Mouse (Mus musculus) midbrain, embryonic 16.5 days (tissue): ENCODE data around the gene Tmem141. TPM values are rescaled to one million over a fixed set of nuclear protein-coding genes. Genes with fewer than 3 reads are reported as not detected.

Source experiments
- ATAC-seq: fragments of 200-750 bp; cut with Nextera tagmentation; 2 replicates; pipeline ENCODE4 v1.8.0; 2017; ENCODE audit warnings: moderate TSS enrichment
- H3K27ac ChIP-seq: fragments of 300-500 bp; sonication (generic); 2 replicates; pipeline ENCODE4 v1.5.1; 2014; ENCODE audit warnings: mild to moderate bottlenecking, low read length, mixed read lengths
- H3K27me3 ChIP-seq: fragments of 300-500 bp; sonication (generic); 2 replicates; pipeline ENCODE4 v1.6.1; 2014; ENCODE audit warnings: low read depth, low read length, mixed read lengths; ENCODE audit not compliant: control insufficient read depth, insufficient read depth
- H3K36me3 ChIP-seq: fragments of 300-500 bp; sonication (generic); 2 replicates; pipeline ENCODE4 v1.6.1; 2014; ENCODE audit warnings: mild to moderate bottlenecking, low read length, moderate library complexity, mixed read lengths; ENCODE audit not compliant: control insufficient read depth, insufficient read depth
- H3K4me1 ChIP-seq: fragments of 300-500 bp; sonication (generic); 2 replicates; pipeline ENCODE4 v1.6.1; 2014; ENCODE audit warnings: mild to moderate bottlenecking, low read length, mixed read lengths; ENCODE audit not compliant: control insufficient read depth, insufficient read depth
- H3K4me2 ChIP-seq: fragments of 300-500 bp; sonication (generic); 2 replicates; pipeline ENCODE4 v1.6.1; 2014; ENCODE audit warnings: mild to moderate bottlenecking, low read length, mixed read lengths
- H3K4me3 ChIP-seq: fragments of 300-500 bp; sonication (generic); 2 replicates; pipeline ENCODE4 v1.5.1; 2014; ENCODE audit warnings: low read depth, mild to moderate bottlenecking, low read length, moderate library complexity, mixed read lengths
- H3K9ac ChIP-seq: fragments of 300-500 bp; sonication (generic); 2 replicates; pipeline ENCODE4 v1.6.1; 2014; ENCODE audit warnings: low read depth, low read length, mixed read lengths
- H3K9me3 ChIP-seq: fragments of 300-500 bp; sonication (generic); replicated peaks from 2 replicates; pipeline ENCODE4 v1.6.1; 2014; ENCODE audit warnings: mild to moderate bottlenecking, low read length, mixed read lengths; ENCODE audit not compliant: control insufficient read depth, poor library complexity, severe bottlenecking
- WGBS: fragments of 180-500 bp; shearing (Covaris S2); extraction: QIAGEN DNeasy Blood & Tissue Kit; methylation state at CpG from one replicate; pipeline ENCODE4 v1.1.7; 2014; 5-methylcytosine and 5-hydroxymethylcytosine counted together
- polyA plus RNA-seq: library from polyadenylated mRNA; unstranded; fragments of >200 nt; fragmentation: Nextera tagmentation; extraction: Ambion mirVana; gene quantifications from 2 replicates; pipeline ENCODE4 v1.2.1, GENCODE M21; 2015

Gene Tmem141
- polyA plus RNA-seq, 1 experiment from 2014 or later = 67.2 TPM

DNA sequence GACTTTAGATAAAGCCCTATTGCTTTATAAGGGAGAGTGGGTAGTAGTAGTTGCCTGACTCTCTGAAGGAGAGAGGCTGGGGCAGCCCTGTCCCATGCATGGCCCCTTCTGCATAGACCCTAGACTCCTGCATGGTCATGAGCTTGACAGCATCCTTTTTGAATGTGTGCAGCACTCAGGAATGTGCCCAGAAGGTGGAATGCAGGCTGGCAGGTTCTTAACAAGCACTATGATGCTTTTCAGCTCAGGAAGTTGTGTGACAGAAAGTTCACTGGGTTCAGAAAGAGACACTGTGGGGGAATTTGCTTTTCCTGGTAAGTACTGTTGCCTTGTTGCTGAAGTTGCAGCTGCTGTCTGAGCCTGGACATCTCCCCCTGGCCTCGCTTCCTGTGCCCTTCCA is 32.7 kb upstream of the Tmem141 start:
- H3K4me1 ChIP-seq = no peaks in the 10 kb centered on the region
- ATAC-seq = no peak
- H3K9me3 ChIP-seq = no peaks in the 10 kb centered on the region
- no peaks in the 10 kb centered on the region for H3K27me3 ChIP-seq
- H3K9ac ChIP-seq = no peak overlapping the region
- no peak overlapping the region for H3K27ac ChIP-seq
- H3K4me3 ChIP-seq = no peak overlapping the region
- no peaks in the 10 kb centered on the region for H3K36me3 ChIP-seq
- 64% methylated on average over 1 of the region's 1 CpGs for WGBS
- no peak overlapping the region for H3K4me2 ChIP-seq

DNA sequence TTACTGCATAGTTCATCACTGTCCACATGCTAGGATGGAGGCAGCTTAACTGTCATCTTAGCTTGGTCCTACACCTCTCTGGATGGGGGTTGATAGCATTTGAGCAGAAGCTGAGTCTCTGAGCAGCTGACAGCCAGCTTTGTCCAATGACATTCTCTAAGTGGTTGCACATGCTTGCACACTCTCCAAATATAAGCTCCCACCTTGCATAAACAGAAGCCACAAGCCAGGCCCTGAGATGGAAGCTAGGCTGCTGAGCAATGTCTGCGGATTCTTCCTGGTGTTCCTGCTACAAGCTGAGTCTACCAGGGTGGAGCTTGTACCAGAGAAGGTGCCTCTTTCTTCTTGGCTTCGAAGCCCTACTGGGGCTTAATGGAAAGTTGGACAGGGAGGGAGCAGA is 31.1 kb upstream of the Tmem141 start, which contains the start of gene Lcn8:
TSS of gene Lcn8 (plus strand) at position 219 of the 400 bp plus-strand sequence.
- no peaks in the 10 kb centered on the region for H3K36me3 ChIP-seq
- H3K4me2 ChIP-seq = no peak within 1 kb of the TSS
- no peak within 1 kb of the TSS for H3K27ac ChIP-seq
- 75% methylated on average over 2 of the region's 2 CpGs for WGBS
- H3K4me1 ChIP-seq = no peaks in the 10 kb centered on the region
- no peak within 1 kb of the TSS for H3K9ac ChIP-seq
- no peak within 1 kb of the TSS for H3K4me3 ChIP-seq
- H3K27me3 ChIP-seq = no peaks in the 10 kb centered on the region
- H3K9me3 ChIP-seq = no peaks in the 10 kb centered on the region
- no peak for ATAC-seq

DNA sequence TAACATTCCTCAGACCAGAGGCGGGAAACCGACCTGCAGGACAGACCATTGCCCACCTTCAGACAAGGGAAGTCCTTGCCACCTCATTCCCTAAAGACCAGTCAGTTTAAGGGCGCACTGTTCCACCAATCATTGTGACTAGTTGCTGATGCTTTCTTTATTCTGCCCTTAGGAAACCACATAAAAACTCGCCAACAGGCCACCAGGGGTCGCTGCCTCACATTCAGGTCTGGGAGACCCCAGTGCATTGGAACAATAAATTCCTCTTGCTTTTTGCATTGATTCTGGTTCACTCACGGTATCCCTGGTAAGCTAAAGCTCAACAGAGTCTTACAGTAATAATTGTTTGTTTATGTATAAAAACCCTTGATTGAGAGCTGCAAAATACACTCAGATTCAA is 18.1 kb upstream of the Tmem141 start:
- H3K27ac ChIP-seq = no peak overlapping the region
- H3K27me3 ChIP-seq = no peaks in the 10 kb centered on the region
- no peak overlapping the region for H3K4me3 ChIP-seq
- H3K9me3 ChIP-seq = no peaks in the 10 kb centered on the region
- H3K4me2 ChIP-seq = no peak overlapping the region
- H3K36me3 ChIP-seq = no peaks in the 10 kb centered on the region
- no peaks in the 10 kb centered on the region for H3K4me1 ChIP-seq
- WGBS = 15% methylated on average over 6 of the region's 6 CpGs
- ATAC-seq = no peak
- no peak overlapping the region for H3K9ac ChIP-seq

DNA sequence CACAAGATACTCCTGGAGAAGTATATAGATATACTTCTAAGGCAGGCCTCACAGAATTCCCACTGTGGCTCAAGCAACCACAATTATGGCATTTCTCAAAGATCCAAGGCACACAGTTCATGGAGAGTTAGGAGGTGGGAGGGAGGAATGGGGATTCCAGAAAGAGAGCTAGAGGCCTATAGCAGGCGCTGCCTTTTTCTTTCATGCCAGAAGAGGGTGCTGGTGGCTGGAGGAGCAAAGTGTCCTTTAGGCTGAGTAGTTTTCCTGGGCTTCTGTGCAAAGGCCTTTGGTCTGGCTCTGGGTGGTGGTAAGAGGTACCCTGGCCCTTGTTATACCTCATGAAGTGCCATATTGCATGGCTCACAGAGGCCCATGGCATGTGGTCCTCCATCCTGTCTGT is 12.2 kb upstream of the Tmem141 start:
- H3K36me3 ChIP-seq = no peaks in the 10 kb centered on the region
- no peak overlapping the region for H3K4me2 ChIP-seq
- H3K27ac ChIP-seq = no peak overlapping the region
- 40% methylated on average over 1 of the region's 1 CpGs for WGBS
- no peak overlapping the region for H3K4me3 ChIP-seq
- ATAC-seq = no peak
- H3K9me3 ChIP-seq = no peaks in the 10 kb centered on the region
- H3K9ac ChIP-seq = no peak overlapping the region
- H3K4me1 ChIP-seq = no peaks in the 10 kb centered on the region
- H3K27me3 ChIP-seq = no peaks in the 10 kb centered on the region

DNA sequence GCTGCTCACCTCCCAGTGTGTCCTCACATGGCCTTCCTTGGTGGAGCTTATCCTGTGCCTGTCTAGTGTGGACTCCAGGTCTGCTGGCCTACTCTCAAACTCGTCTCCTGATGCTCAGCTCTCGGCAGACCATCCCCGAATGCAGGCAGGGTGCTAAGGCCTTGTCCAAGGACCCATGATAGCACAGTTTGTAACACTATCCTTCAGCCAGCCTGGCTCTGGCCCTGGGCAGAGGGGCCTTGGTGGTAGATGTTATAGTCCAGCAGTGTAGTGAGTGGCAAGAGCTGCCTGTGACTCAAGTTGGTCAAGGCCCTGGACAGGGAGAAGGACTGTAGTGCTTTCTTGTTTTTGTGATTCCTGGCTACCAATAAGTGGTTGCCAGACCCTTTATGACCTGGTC is 11.8 kb upstream of the Tmem141 start:
- Histone ChIP-seq H3K27ac (no peak overlapping the region), H3K27me3 (no peaks in the 10 kb centered on the region), H3K4me1 (no peaks in the 10 kb centered on the region), H3K4me2 (no peak overlapping the region), H3K36me3 (no peaks in the 10 kb centered on the region), H3K4me3 (no peak overlapping the region), H3K9ac (no peak overlapping the region), H3K9me3 (no peaks in the 10 kb centered on the region)
- ATAC-seq = no peak
- 86% methylated on average over 3 of the region's 3 CpGs for WGBS

DNA sequence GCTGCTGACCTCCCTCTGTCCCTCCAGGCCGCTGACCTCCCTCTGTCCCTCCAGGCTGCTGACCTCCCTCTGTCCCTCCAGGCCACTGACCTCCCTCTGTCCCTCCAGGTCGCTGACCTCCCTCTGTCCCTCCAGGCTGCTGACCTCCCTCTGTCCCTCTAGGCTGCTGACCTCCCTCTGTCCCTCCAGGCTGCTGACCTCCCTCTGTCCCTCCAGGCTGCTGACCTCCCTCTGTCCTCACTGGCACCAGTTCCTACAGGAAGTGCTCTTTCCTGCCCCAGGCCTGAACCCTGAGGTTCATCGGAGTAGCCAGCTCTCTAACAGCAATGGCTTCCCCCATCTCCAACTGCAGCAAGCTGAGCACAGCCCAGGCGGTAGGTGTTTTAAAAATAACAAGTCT is 6.9 kb upstream of the Tmem141 start:
- WGBS = 46% methylated on average over 4 of the region's 4 CpGs
- H3K9me3 ChIP-seq = no peaks in the 10 kb centered on the region

DNA sequence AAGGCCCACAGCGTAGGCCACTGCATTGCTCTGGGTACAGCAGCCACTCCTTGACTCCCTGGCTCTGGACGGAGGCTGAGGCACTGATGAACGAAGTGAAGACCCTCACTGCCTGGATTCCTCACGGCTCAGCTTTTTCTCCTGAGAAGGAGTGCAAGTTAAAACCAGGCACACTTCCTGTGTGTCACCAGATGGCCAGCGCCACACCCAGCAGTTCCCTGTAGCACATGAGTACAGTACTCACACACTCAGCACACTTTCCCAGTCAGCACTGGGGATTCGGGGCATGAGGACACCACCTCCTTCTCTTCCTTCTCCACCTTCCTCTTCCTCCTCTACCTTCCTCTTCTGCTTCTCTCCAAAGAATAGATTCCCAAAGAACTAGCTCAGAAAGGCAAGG is 6.0 kb upstream of the Tmem141 start, which contains the start of gene Fcna:
TSS of gene Fcna (minus strand) at position 220 of the 400 bp plus-strand sequence.
- H3K27me3 ChIP-seq = no peaks in the 10 kb centered on the region
- no peaks in the 10 kb centered on the region for H3K36me3 ChIP-seq
- H3K4me3 ChIP-seq = no peak within 1 kb of the TSS
- no peaks in the 10 kb centered on the region for H3K4me1 ChIP-seq
- no peak within 1 kb of the TSS for H3K9ac ChIP-seq
- ATAC-seq = no peak
- H3K4me2 ChIP-seq = no peak within 1 kb of the TSS
- no peak within 1 kb of the TSS for H3K27ac ChIP-seq
- 81% methylated on average over 6 of the region's 6 CpGs for WGBS
- H3K9me3 ChIP-seq = no peaks in the 10 kb centered on the region

More for the DNA sequence above, 6.9 kb upstream of the Tmem141 start:
- Histone ChIP-seq H3K36me3 (no peaks in the 10 kb centered on the region), H3K27me3 (no peaks in the 10 kb centered on the region), H3K27ac (no peak overlapping the region), H3K4me3 (no peak overlapping the region), H3K9ac (no peak overlapping the region), H3K4me1 (no peaks in the 10 kb centered on the region), H3K4me2 (no peak overlapping the region)
- ATAC-seq = no peak

DNA sequence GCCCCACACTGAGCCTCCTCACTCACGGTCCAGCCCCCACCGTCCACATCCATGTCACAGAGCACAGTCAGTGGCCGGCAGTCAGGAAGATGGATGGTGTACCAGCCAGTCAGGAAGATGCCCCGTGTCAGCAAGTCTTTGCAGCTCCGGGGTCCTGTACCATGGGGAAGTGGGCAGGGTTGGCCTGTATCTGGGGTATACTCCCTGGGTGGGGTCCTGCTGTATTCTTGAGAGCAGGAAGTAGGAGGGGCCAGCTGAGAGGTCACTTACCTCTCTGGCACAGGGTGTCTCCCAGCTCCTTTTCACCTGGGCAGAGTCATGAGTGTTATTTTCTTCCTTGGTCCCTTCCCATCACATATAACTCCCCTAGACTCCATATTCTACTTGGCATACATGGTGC is 4.2 kb upstream of the Tmem141 start:
- no peaks in the 10 kb centered on the region for H3K36me3 ChIP-seq
- no peaks in the 10 kb centered on the region for H3K9me3 ChIP-seq
- ATAC-seq = no peak
- no peak overlapping the region for H3K4me2 ChIP-seq
- WGBS = 80% methylated on average over 5 of the region's 5 CpGs
- no peak overlapping the region for H3K4me3 ChIP-seq
- no peaks in the 10 kb centered on the region for H3K27me3 ChIP-seq
- no peak overlapping the region for H3K27ac ChIP-seq
- H3K4me1 ChIP-seq = peaks cover 4% of the 10 kb centered on the region
- no peak overlapping the region for H3K9ac ChIP-seq

DNA sequence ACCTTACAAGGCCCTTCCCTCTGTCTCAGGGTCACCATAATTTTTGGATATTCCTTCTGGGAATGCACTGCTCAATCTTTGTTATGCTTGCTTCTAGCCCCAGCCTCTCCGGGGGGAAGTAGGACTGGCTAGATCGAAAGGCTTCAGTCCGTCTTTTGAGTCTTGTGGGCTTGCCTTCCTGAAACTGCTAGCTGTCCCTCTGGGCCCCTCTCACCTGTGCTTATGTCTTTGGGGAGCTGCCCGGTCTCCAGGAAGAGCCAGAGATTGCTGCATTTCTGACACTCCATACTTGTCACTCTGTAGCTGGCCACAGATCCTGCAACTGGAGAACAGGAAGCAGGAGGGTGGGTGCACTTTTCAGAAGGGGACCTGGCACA is 965 bp downstream of the Tmem141 start:
- peaks cover 17% of the 10 kb centered on the region for H3K27me3 ChIP-seq
- no peaks in the 10 kb centered on the region for H3K36me3 ChIP-seq
- peaks cover 12% of the 10 kb centered on the region for H3K4me1 ChIP-seq
- peak overlapping the region; percentile 61; the same call in 1 of the 2 replicates for H3K4me3 ChIP-seq
- H3K27ac ChIP-seq = peak overlapping the region; percentile 80; the same call in 1 of the 2 replicates
- H3K9ac ChIP-seq = peak overlapping the region; percentile 81
- H3K9me3 ChIP-seq = no peaks in the 10 kb centered on the region
- peak overlapping the region; percentile 85 for H3K4me2 ChIP-seq
- no peak for ATAC-seq
- 88% methylated on average over 4 of the region's 4 CpGs for WGBS
